In the genomic region with DNA sequence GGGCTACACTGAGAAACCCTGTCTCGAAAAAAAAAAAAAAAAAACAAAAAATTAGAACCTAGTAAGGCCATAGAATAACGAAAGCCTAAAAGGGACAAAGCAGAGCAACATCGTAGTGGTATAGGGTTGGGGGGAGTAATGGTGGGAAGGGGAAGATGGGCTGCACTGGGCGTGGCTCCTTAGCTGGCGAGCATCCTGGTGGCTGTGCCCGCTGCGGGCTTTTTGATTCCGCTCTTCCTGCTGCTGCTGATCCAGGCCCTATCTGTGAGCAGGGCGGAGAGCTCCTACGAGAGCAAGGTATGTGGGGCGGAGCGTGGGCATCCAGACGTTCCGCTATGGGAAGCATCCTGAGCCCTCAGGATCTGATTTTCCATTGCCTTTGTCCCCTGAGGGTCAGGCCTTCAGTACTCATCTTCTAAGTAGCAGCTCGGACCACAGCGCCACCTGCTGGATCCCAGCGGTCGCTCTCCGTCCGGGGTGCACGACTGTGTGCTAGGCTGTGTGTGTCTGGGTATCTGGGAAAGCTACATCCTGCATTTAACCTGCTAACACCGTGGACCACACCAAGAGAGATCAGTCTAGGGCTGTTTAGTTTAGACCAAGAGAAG, we compare ENCODE assay signal across 9 mouse cellular contexts. TPM values are rescaled to one million over a fixed set of nuclear protein-coding genes. Genes with fewer than 3 reads are reported as not detected.
DNase-seq lines count a peak whose midpoint lies in the region; ATAC-seq and TF ChIP-seq lines count a peak whose summit lies in the region.
"Had no signal": no experiment of that assay in that cellular context is flagged by ENCODE, and none has a peak within 500 bp of the region (broad histone marks: within the 10 kb centered on the region; RNA-seq: fewer than 3 reads in every experiment).

No protein-coding gene starts in this region.

- H3K27me3 ChIP-seq in forebrain, embryonic 16.5 days (replicated peaks; ENCODE audit: control insufficient read depth, insufficient read depth, low read length) = no peaks in the 10 kb centered on the region; the same call in 1 of the 2 replicates
- H3K27me3 ChIP-seq in lung, postnatal 0 days (replicated peaks; ENCODE audit: insufficient read depth, low read length) = no peaks in the 10 kb centered on the region

- H3K4me3 ChIP-seq in ES-E14 (ENCODE audit: insufficient read depth in 1 of 2, low read depth in 1 of 2, low read length in 2 of 2, poor library complexity in 1 of 2, severe bottlenecking in 1 of 2) = peak overlapping the region; percentile 41 to 45
- H3K4me3 ChIP-seq in forebrain, embryonic 16.5 days (replicated peaks; ENCODE audit: low read length) = peak overlapping the region; percentile 37
- H3K4me3 ChIP-seq in lung, postnatal 0 days (ENCODE audit: low read depth, low read length) = no peak overlapping the region

- in situ Hi-C loops in ES-E14 (cut with MboI; ENCODE audit: low sequenced_read_pairs in 2 of 2, unreplicated experiment in 2 of 2) = no loop called here

- no peaks in the 10 kb centered on the region for H3K36me3 ChIP-seq in ES-E14 (ENCODE audit: control insufficient read depth, insufficient read depth, low read length, poor library complexity, severe bottlenecking)
- no peaks in the 10 kb centered on the region for H3K36me3 ChIP-seq in forebrain, embryonic 16.5 days (ENCODE audit: control insufficient read depth, insufficient read depth)
- H3K36me3 ChIP-seq in lung, postnatal 0 days (ENCODE audit: insufficient read depth, low read length) = no peaks in the 10 kb centered on the region

- TF ChIP-seq EP300 in lung, postnatal 0 days (IDR thresholded peaks at IDR 0.05) = no peak

- H3K27ac ChIP-seq in ES-E14 (ENCODE audit: insufficient read depth, low read depth, low read length, poor library complexity, severe bottlenecking) = no peak overlapping the region
- H3K27ac ChIP-seq in forebrain, embryonic 16.5 days (ENCODE audit: low read length) = peak overlapping the region; percentile 16; the same call in 1 of the 2 replicates
- H3K27ac ChIP-seq in lung, postnatal 0 days (ENCODE audit: low read length) = no peak overlapping the region
- H3K27ac ChIP-seq: macrophage had no signal

- H3K4me2 ChIP-seq in forebrain, embryonic 16.5 days (ENCODE audit: low read length) = peak overlapping the region; percentile 54
- peak overlapping the region; percentile 46 for H3K4me2 ChIP-seq in lung, postnatal 0 days (replicated peaks; ENCODE audit: low read depth, low read length)

- peak; percentile 96 for TF ChIP-seq CTCF in lung, postnatal 0 days (IDR thresholded peaks at IDR 0.05)

- WGBS in forebrain, embryonic 16.5 days = 8% methylated on average over 22 of the region's 22 CpGs
- WGBS in lung, postnatal 0 days = 8% methylated on average over 22 of the region's 22 CpGs

- ATAC-seq in forebrain, embryonic 16.5 days = peak; percentile 95
- peak; percentile 86 for ATAC-seq in lung, postnatal 0 days

- no peaks in the 10 kb centered on the region for H3K9me3 ChIP-seq in ES-E14 (ENCODE audit: control insufficient read depth, insufficient read depth, low read depth, low read length)
- no peaks in the 10 kb centered on the region for H3K9me3 ChIP-seq in forebrain, embryonic 16.5 days (ENCODE audit: control insufficient read depth, low read length)
- H3K9me3 ChIP-seq in lung, postnatal 0 days (ENCODE audit: low read length) = no peaks in the 10 kb centered on the region

- H3K9ac ChIP-seq in ES-E14 (ENCODE audit: insufficient read depth, low read depth, low read length, poor library complexity, severe bottlenecking) = no peak overlapping the region; the same call in 1 of the 2 replicates
- peak overlapping the region; percentile 63 for H3K9ac ChIP-seq in forebrain, embryonic 16.5 days (replicated peaks; ENCODE audit: low read depth, low read length)
- no peak overlapping the region for H3K9ac ChIP-seq in lung, postnatal 0 days (replicated peaks; ENCODE audit: low read depth)

- DNase-seq in ES-E14 (ENCODE audit: low read depth, low spot score) = peak; percentile 88
- DNase-seq in cerebellum, adult 11-12 months = peak; percentile 83
- DNase-seq in heart, postnatal 4 days = peak; percentile 93
- peak; percentile 87 for DNase-seq in layer of hippocampus, adult 9-11 months
- peak; percentile 78 for DNase-seq in lung, postnatal 0 days (ENCODE audit: low spot score)
- DNase-seq in ovary, postnatal 36 days (ENCODE audit: low spot score) = peak; percentile 85
- DNase-seq in thymus, postnatal 14 days = peak; percentile 90

- peaks cover 5 to 15% of the 10 kb centered on the region in 2 experiments for H3K4me1 ChIP-seq in ES-E14 (ENCODE audit: control insufficient read depth in 2 of 2, insufficient read depth in 2 of 2, low read length in 2 of 2, poor library complexity in 1 of 2)
- peaks cover 6% of the 10 kb centered on the region for H3K4me1 ChIP-seq in forebrain, embryonic 16.5 days (replicated peaks; ENCODE audit: control insufficient read depth, insufficient read depth, low read length)
- H3K4me1 ChIP-seq in lung, postnatal 0 days (ENCODE audit: insufficient read depth, low read depth, low read length) = 0 out of 2 replicates have a peak, but pooled peaks cover 3% of the 10 kb centered on the region

TF ChIP-seq in ES-E14, 5 proteins besides CTCF, POLR2A, EP300 and RAD21:
- no peak for TF ChIP-seq CHD2 (IDR thresholded peaks at IDR 0.05; ENCODE audit: low read depth, low read length)
- no peak for TF ChIP-seq ZNF384 (IDR thresholded peaks at IDR 0.05; ENCODE audit: low read depth, low read length)
- 0 out of 2 replicates have a peak, but pooled peaks have one; percentile 50 for TF ChIP-seq HCFC1 (IDR thresholded peaks at IDR 0.05; ENCODE audit: borderline replicate concordance, insufficient read depth, low read length)
- no peak for TF ChIP-seq MAFK (IDR thresholded peaks at IDR 0.05; ENCODE audit: insufficient read depth, low read depth, low read length)
- TF ChIP-seq ZC3H11A (IDR thresholded peaks at IDR 0.05; ENCODE audit: borderline replicate concordance, low read depth, low read length) = peak; percentile 69

RNA-seq across cellular contexts. Expression of a gene that starts 3.5 kb away (rescaled TPM):
- total RNA-seq in ES-E14 (2012; rRNA removed) = not detected in 2 replicates
- not detected in 2 replicates for polyA plus RNA-seq in forebrain, embryonic 16.5 days (2015; fragmentation: Nextera tagmentation; extraction: Ambion mirVana)
- total RNA-seq in heart, postnatal 4 days (2021) = under 1 TPM in 1 of 2 experiments, not detected in 1; 0.24 TPM
- not detected in 2 replicates for polyA plus RNA-seq in lung, postnatal 0 days (2015; fragmentation: Nextera tagmentation; extraction: Ambion mirVana)
- polyA plus RNA-seq: macrophage had no signal

RNA-seq across cellular contexts. Expression of a gene that starts 11.9 kb away (rescaled TPM):
- total RNA-seq in ES-E14 (2012; rRNA removed) = 0.79 and 1.1 TPM in 2 replicates
- polyA plus RNA-seq in forebrain, embryonic 16.5 days (2015; fragmentation: Nextera tagmentation; extraction: Ambion mirVana) = 0.09 TPM in 1 of 2 replicates, not detected in the other
- total RNA-seq in heart, postnatal 4 days (2021) = 1 to 10 TPM; 4.2 to 5.5 TPM
- polyA plus RNA-seq in lung, postnatal 0 days (2015; fragmentation: Nextera tagmentation; extraction: Ambion mirVana) = 0.30 and 0.41 TPM in 2 replicates
